In genomic region chr2:59332523-59332922, GRCm38 (mm10) we compare ENCODE assay signal across 24 mouse cellular contexts.
DNase-seq lines count a peak whose midpoint lies in the region; ATAC-seq and TF ChIP-seq lines count a peak whose summit lies in the region.
"Had no signal": no experiment of that assay in that cellular context is flagged by ENCODE, and none has a peak within 500 bp of the region (broad histone marks: within the 10 kb centered on the region; RNA-seq: fewer than 3 reads in every experiment).

No protein-coding gene starts in this region.

- no peak overlapping the region for H3K4me2 ChIP-seq in hindbrain, postnatal 0 days (ENCODE audit: low read depth, low read length)
- H3K4me2 ChIP-seq in lung, postnatal 0 days (replicated peaks; ENCODE audit: low read depth, low read length), result no peak overlapping the region
- H3K4me2 ChIP-seq: embryonic facial prominence, embryonic 13.5 days; forebrain, embryonic 13.5 days; hindbrain, embryonic 15.5 days had no signal

- ATAC-seq in hindbrain, postnatal 0 days, result peak; percentile 32; the same call in 1 of the 2 replicates
- ATAC-seq in hematopoietic stem cell, adult 5-6 weeks (replicated peaks in 1 of 2; ENCODE audit: insufficient read depth in 1 of 2, low FRiP score in 2 of 2, low TSS enrichment in 1 of 2, low read depth in 1 of 2, poor library complexity in 2 of 2, severe bottlenecking in 2 of 2), result peak; percentile 69 to 75; a peak in 3 of 4 replicates
- no peak for ATAC-seq in lung, postnatal 0 days
- no peak for ATAC-seq in frontal cortex, adult (ENCODE audit: low TSS enrichment)
- ATAC-seq: activated CD4-positive, CD25-positive, alpha-beta regulatory T cell, adult 4 months; forebrain, embryonic 13.5 days; inflammation-experienced regulatory T-cells, adult 6 months; intestine, postnatal 0 days; Patski had no signal

- no peak overlapping the region for H3K9ac ChIP-seq in hindbrain, postnatal 0 days (replicated peaks; ENCODE audit: low read length)
- no peak overlapping the region for H3K9ac ChIP-seq in lung, postnatal 0 days (replicated peaks; ENCODE audit: low read depth)
- H3K9ac ChIP-seq: embryonic facial prominence, embryonic 13.5 days; forebrain, embryonic 13.5 days; hindbrain, embryonic 15.5 days had no signal

- intact Hi-C loops in gastrocnemius, postnatal 36 days (cut with DNase I), result no loop called here

- H3K4me1 ChIP-seq in hindbrain, postnatal 0 days (ENCODE audit: insufficient read depth, low read length), result no peaks in the 10 kb centered on the region
- no peaks in the 10 kb centered on the region for H3K4me1 ChIP-seq in hindbrain, embryonic 10.5 days (replicated peaks)
- H3K4me1 ChIP-seq in bone marrow macrophage, adult 2 months (ENCODE audit: control insufficient read depth, insufficient read depth, low read length), result peaks cover 28% of the 10 kb centered on the region
- H3K4me1 ChIP-seq in megakaryocyte, embryonic 14.5 days, result peaks cover 35% of the 10 kb centered on the region
- no peaks in the 10 kb centered on the region for H3K4me1 ChIP-seq in lung, postnatal 0 days (ENCODE audit: insufficient read depth, low read depth, low read length)
- H3K4me1 ChIP-seq: forebrain, embryonic 13.5 days; hindbrain, embryonic 15.5 days had no signal

- no peak for TF ChIP-seq POLR2A in bone marrow macrophage, adult 2 months (IDR thresholded peaks at IDR 0.05; ENCODE audit: borderline replicate concordance, low read depth, low read length)

- TF ChIP-seq CTCF in hindbrain, postnatal 0 days (IDR thresholded peaks at IDR 0.05; ENCODE audit: low read depth), result no peak
- no peak for TF ChIP-seq CTCF in bone marrow macrophage, adult 2 months (IDR thresholded peaks at IDR 0.05; ENCODE audit: low read depth, low read length)
- no peak for TF ChIP-seq CTCF in lung, postnatal 0 days (IDR thresholded peaks at IDR 0.05)

- DNase-seq in hindbrain, postnatal 0 days (ENCODE audit: low spot score), result no peak
- no peak for DNase-seq in hindbrain, embryonic 10.5 days (ENCODE audit: low spot score)
- no peak for DNase-seq in gastrocnemius, postnatal 36 days
- DNase-seq in lung, postnatal 0 days (ENCODE audit: low spot score), result no peak
- DNase-seq: adrenal gland, adult 2 months; adrenal gland, postnatal 25 days; cerebellum, adult 11 months; cerebellum, adult 8-10 months; cerebellum, postnatal 14 days; heart, adult 18-20 months; heart, postnatal 10 days had no signal

- TF ChIP-seq EP300 in lung, postnatal 0 days (IDR thresholded peaks at IDR 0.05), result no peak

- no peak overlapping the region for H3K4me3 ChIP-seq in hindbrain, postnatal 0 days (ENCODE audit: low read length)
- H3K4me3 ChIP-seq in hindbrain, embryonic 10.5 days, result no peak overlapping the region
- H3K4me3 ChIP-seq in bone marrow macrophage, adult 2 months (ENCODE audit: insufficient read depth, low read length), result no peak overlapping the region
- H3K4me3 ChIP-seq in megakaryocyte, embryonic 14.5 days (replicated peaks), result peak overlapping the region; percentile 42
- no peak overlapping the region for H3K4me3 ChIP-seq in lung, postnatal 0 days (ENCODE audit: low read depth, low read length)
- H3K4me3 ChIP-seq: embryonic facial prominence, embryonic 13.5 days; forebrain, embryonic 13.5 days; heart, embryonic 10.5 days; hindbrain, embryonic 15.5 days had no signal

- no peaks in the 10 kb centered on the region for H3K27me3 ChIP-seq in hindbrain, postnatal 0 days (ENCODE audit: insufficient read depth, low read length)
- no peaks in the 10 kb centered on the region for H3K27me3 ChIP-seq in hindbrain, embryonic 10.5 days (ENCODE audit: insufficient read depth, poor library complexity, severe bottlenecking)
- H3K27me3 ChIP-seq in megakaryocyte, embryonic 14.5 days (replicated peaks), result no peaks in the 10 kb centered on the region
- no peaks in the 10 kb centered on the region for H3K27me3 ChIP-seq in lung, postnatal 0 days (replicated peaks; ENCODE audit: insufficient read depth, low read length)
- H3K27me3 ChIP-seq: CH12.LX; embryonic facial prominence, embryonic 13.5 days; forebrain, embryonic 13.5 days; hindbrain, embryonic 15.5 days; Patski had no signal

- H3K9me3 ChIP-seq in hindbrain, postnatal 0 days (ENCODE audit: low read length), result no peaks in the 10 kb centered on the region
- H3K9me3 ChIP-seq in hindbrain, embryonic 10.5 days, result no peaks in the 10 kb centered on the region
- no peaks in the 10 kb centered on the region for H3K9me3 ChIP-seq in megakaryocyte, embryonic 14.5 days
- no peaks in the 10 kb centered on the region for H3K9me3 ChIP-seq in lung, postnatal 0 days (ENCODE audit: low read length)
- H3K9me3 ChIP-seq: embryonic facial prominence, embryonic 13.5 days; forebrain, embryonic 13.5 days; heart, embryonic 10.5 days; hindbrain, embryonic 15.5 days had no signal

- H3K36me3 ChIP-seq in hindbrain, postnatal 0 days (ENCODE audit: insufficient read depth, low read length), result peaks cover 8% of the 10 kb centered on the region; the same call in 1 of the 2 replicates
- peaks cover 73% of the 10 kb centered on the region for H3K36me3 ChIP-seq in hindbrain, embryonic 10.5 days
- H3K36me3 ChIP-seq in megakaryocyte, embryonic 14.5 days (replicated peaks; ENCODE audit: low read length), result peaks cover 58% of the 10 kb centered on the region
- no peaks in the 10 kb centered on the region; the same call in 1 of the 2 replicates for H3K36me3 ChIP-seq in lung, postnatal 0 days (ENCODE audit: insufficient read depth, low read length)
- H3K36me3 ChIP-seq: hindbrain, embryonic 15.5 days had no signal

- 56% methylated on average over 4 of the region's 4 CpGs for WGBS in hindbrain, postnatal 0 days
- 81% methylated on average over 4 of the region's 4 CpGs for WGBS in hindbrain, embryonic 10.5 days
- 89% methylated on average over 4 of the region's 4 CpGs for WGBS in lung, postnatal 0 days

- no peak overlapping the region for H3K27ac ChIP-seq in hindbrain, postnatal 0 days
- no peak overlapping the region for H3K27ac ChIP-seq in hindbrain, embryonic 10.5 days
- peak overlapping the region; percentile 67 for H3K27ac ChIP-seq in bone marrow macrophage, adult 2 months (ENCODE audit: insufficient read depth, low read depth, low read length)
- no peak overlapping the region for H3K27ac ChIP-seq in lung, postnatal 0 days (ENCODE audit: low read length)
- H3K27ac ChIP-seq: embryonic facial prominence, embryonic 13.5 days; forebrain, embryonic 13.5 days; heart, embryonic 10.5 days; hindbrain, embryonic 15.5 days had no signal

Comparison
In these comparisons a context has a peak if more than half of its experiments do, and no peak if none do; other contexts are left out.
1. ATAC-seq: peak in hindbrain, postnatal 0 days (single experiment) and hematopoietic stem cell, adult 5-6 weeks (2 of 2); none in lung, postnatal 0 days (single experiment) and frontal cortex, adult (single experiment).